8 mouse cellular contexts compared by ENCODE assay signal in the genomic region with DNA sequence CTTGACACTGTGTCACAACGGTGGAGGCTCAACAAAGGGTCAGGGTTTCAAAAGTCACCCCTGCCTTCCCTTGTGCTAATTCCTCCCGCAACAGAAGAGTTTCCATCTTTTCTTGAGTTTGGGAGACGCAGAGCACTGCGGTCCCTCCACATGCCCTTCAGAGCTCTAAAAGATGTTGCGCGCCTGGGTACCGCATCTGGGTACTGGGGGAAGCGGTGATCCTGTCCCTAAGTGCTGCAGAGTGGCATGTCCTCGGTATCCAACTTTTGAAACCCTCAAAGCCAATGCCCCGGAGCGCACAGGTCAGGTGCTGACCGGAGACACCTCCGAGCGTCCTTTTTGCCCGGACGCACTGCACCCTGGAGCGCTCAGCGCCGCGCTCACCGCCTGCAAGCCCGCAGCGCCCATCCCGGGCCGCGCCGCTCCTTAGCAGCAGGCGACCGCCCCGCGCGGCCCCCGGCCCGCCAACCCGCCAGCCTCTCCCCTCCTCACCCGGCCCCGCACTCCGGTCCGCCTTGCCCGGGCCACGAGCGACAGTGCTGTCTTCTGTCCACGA. TPM values are rescaled to one million over a fixed set of nuclear protein-coding genes. Genes with fewer than 3 reads are reported as not detected.
A peak's percentile ranks its signal among the peaks of the same experiment; 100 is the strongest.
DNase-seq lines count a peak whose midpoint lies in the region; ATAC-seq and TF ChIP-seq lines count a peak whose summit lies in the region.

No protein-coding gene starts in this region.

- WGBS in kidney, embryonic 14.5 days, result 1% methylated on average over 43 of the region's 43 CpGs
- WGBS in midbrain, embryonic 15.5 days, result 1% methylated on average over 43 of the region's 43 CpGs

- no peak for TF ChIP-seq CTCF in gastrocnemius, adult 2 months (IDR thresholded peaks at IDR 0.05)
- no peak for TF ChIP-seq CTCF in E14TG2a.4 (conservative IDR thresholded peaks at IDR 0.05; ENCODE audit: low read length)
- no peak for TF ChIP-seq CTCF in embryonic fibroblast, embryonic 13.5 days (IDR thresholded peaks at IDR 0.05; ENCODE audit: borderline replicate concordance, insufficient read depth, low read length)

- no peak overlapping the region for H3K27ac ChIP-seq in gastrocnemius, adult 2 months
- H3K27ac ChIP-seq in embryonic fibroblast, embryonic 13.5 days (ENCODE audit: insufficient read depth, low read length), result no peak overlapping the region
- H3K27ac ChIP-seq in kidney, embryonic 14.5 days (ENCODE audit: low read depth, low read length), result no peak overlapping the region
- H3K27ac ChIP-seq in midbrain, embryonic 15.5 days, result peak overlapping the region; percentile 8; the same call in 1 of the 2 replicates

- peaks cover 6% of the 10 kb centered on the region for H3K4me1 ChIP-seq in E14TG2a.4 (replicated peaks; ENCODE audit: low read depth, low read length)
- H3K4me1 ChIP-seq in embryonic fibroblast, embryonic 13.5 days (ENCODE audit: control insufficient read depth, insufficient read depth, low read length), result no peaks in the 10 kb centered on the region
- no peaks in the 10 kb centered on the region for H3K4me1 ChIP-seq in kidney, embryonic 14.5 days (ENCODE audit: control insufficient read depth, insufficient read depth, low read length)
- peaks cover 10% of the 10 kb centered on the region for H3K4me1 ChIP-seq in midbrain, embryonic 15.5 days

- H3K9me3 ChIP-seq in E14TG2a.4 (ENCODE audit: low read length), result no peaks in the 10 kb centered on the region
- H3K9me3 ChIP-seq in kidney, embryonic 14.5 days (ENCODE audit: control insufficient read depth, low read length), result no peaks in the 10 kb centered on the region
- no peaks in the 10 kb centered on the region for H3K9me3 ChIP-seq in midbrain, embryonic 15.5 days

- peak overlapping the region; percentile 60 for H3K4me3 ChIP-seq in gastrocnemius, adult 2 months
- peak overlapping the region; percentile 89 for H3K4me3 ChIP-seq in E14TG2a.4 (replicated peaks; ENCODE audit: low read length)
- peak overlapping the region; percentile 37 for H3K4me3 ChIP-seq in embryonic fibroblast, embryonic 13.5 days (ENCODE audit: insufficient read depth, low read length)
- peak overlapping the region; percentile 57 for H3K4me3 ChIP-seq in kidney, embryonic 14.5 days (ENCODE audit: low read length)
- peak overlapping the region; percentile 59 for H3K4me3 ChIP-seq in midbrain, embryonic 15.5 days

- H3K9ac ChIP-seq in kidney, embryonic 14.5 days (ENCODE audit: low read depth, low read length), result peak overlapping the region; percentile 44; the same call in 1 of the 2 replicates
- H3K9ac ChIP-seq in midbrain, embryonic 15.5 days, result peak overlapping the region; percentile 47

- H3K27me3 ChIP-seq in E14TG2a.4 (ENCODE audit: insufficient read depth, low read length), result peaks cover 18% of the 10 kb centered on the region
- peaks cover 29% of the 10 kb centered on the region for H3K27me3 ChIP-seq in kidney, embryonic 14.5 days (ENCODE audit: control insufficient read depth, insufficient read depth, low read length)
- H3K27me3 ChIP-seq in midbrain, embryonic 15.5 days (replicated peaks), result no peaks in the 10 kb centered on the region; the same call in 1 of the 2 replicates

- no peak for DNase-seq in gastrocnemius, adult 2 months
- no peak for DNase-seq in gastrocnemius, postnatal 36 days
- DNase-seq in B cell, adult 2 months, result no peak
- no peak for DNase-seq in cerebellum, adult 11-12 months

- peak overlapping the region; percentile 94 for H3K4me2 ChIP-seq in kidney, embryonic 14.5 days (replicated peaks; ENCODE audit: low read depth, low read length)
- H3K4me2 ChIP-seq in midbrain, embryonic 15.5 days, result peak overlapping the region; percentile 93

- intact Hi-C loops in gastrocnemius, adult 2 months (cut with DNase I), result no loop called here
- intact Hi-C loops in gastrocnemius, postnatal 36 days (cut with DNase I), result no loop called here

- peak; percentile 66 for ATAC-seq in kidney, embryonic 14.5 days (ENCODE audit: low FRiP score, low TSS enrichment)
- peak; percentile 80 for ATAC-seq in midbrain, embryonic 15.5 days (replicated peaks)

- H3K36me3 ChIP-seq in E14TG2a.4 (ENCODE audit: insufficient read depth, low read length), result no peaks in the 10 kb centered on the region
- no peaks in the 10 kb centered on the region for H3K36me3 ChIP-seq in kidney, embryonic 14.5 days (ENCODE audit: control insufficient read depth, insufficient read depth, low read length)
- H3K36me3 ChIP-seq in midbrain, embryonic 15.5 days (replicated peaks), result no peaks in the 10 kb centered on the region

- TF ChIP-seq POLR2A in embryonic fibroblast, embryonic 13.5 days (IDR thresholded peaks at IDR 0.05; ENCODE audit: low read depth, low read length), result no peak

RNA-seq across cellular contexts. Expression of gene Ugt8a, which starts 0.8 kb away (rescaled TPM):
- total RNA-seq in gastrocnemius, adult 2 months (2021), result under 1 TPM; 0.31 to 0.33 TPM
- 1 to 10 TPM in 1 of 2 experiments, under 1 TPM in 1; 0.54 to 2.2 TPM for total RNA-seq in gastrocnemius, postnatal 36 days (2021)
- not detected in 2 replicates for polyA plus RNA-seq in embryonic fibroblast, embryonic 13.5 days (2011; ENCODE audit: insufficient read length, low read depth, missing spikeins)
- 2.3 and 5.5 TPM in 2 replicates for polyA plus RNA-seq in kidney, embryonic 14.5 days (2014; fragmentation: Nextera tagmentation; extraction: Ambion mirVana)
- 2.2 and 3.1 TPM in 2 replicates for polyA plus RNA-seq in midbrain, embryonic 15.5 days (2015; fragmentation: Nextera tagmentation; extraction: Ambion mirVana)

Comparison
In these comparisons a context has a peak if more than half of its experiments do, and no peak if none do; other contexts are left out.
1. H3K4me3 ChIP-seq: peak in every context shown above with its lines; median percentile 89 in E14TG2a.4; 60 in gastrocnemius, adult 2 months; 59 in midbrain, embryonic 15.5 days; 57 in kidney, embryonic 14.5 days; 37 in embryonic fibroblast, embryonic 13.5 days.